Mouse (Mus musculus): ENCODE data around the gene Cspg4. TPM values are rescaled to one million over a fixed set of nuclear protein-coding genes. Genes with fewer than 3 reads are reported as not detected.

Gene Cspg4
- total and polyA plus RNA-seq, 2 experiments from 2014 or later, result 7.6 to 42.1 TPM

DNA sequence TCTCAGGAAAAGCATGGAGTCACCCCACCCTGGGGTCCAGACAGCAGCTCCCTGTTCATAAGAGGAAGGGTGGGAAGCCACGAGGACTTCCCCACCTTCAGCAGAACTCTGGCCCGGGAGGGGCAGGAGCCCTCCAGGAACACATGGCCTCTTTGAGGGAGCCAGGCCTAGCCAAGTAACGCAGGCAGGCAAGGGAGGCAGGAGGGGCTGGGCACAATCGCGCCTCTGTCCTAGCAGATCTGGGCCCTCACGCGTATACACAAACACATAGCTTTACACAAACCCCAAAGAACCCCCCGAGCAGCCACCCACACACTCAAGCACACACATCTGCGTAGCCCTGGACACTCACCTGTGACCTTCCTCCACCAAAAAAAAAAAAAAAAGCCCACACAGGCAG, 16.0 kb downstream of the Cspg4 start:
- H3K9me3 ChIP-seq (ENCODE audit: low read length), result no peaks in the 10 kb centered on the region
- DNase-seq (ENCODE audit: low spot score) (peak; percentile 53), ATAC-seq (peak; percentile 66; the same call in 1 of the 2 replicates)
- H3K27ac ChIP-seq, result peak overlapping the region; percentile 48; the same call in 1 of the 2 replicates
- H3K4me2 ChIP-seq (ENCODE audit: low read depth, low read length), result no peak overlapping the region
- H3K4me1 ChIP-seq (ENCODE audit: insufficient read depth, low read length), result no peaks in the 10 kb centered on the region
- TF ChIP-seq CTCF (IDR thresholded peaks at IDR 0.05; ENCODE audit: low read depth), result no peak
- 55% methylated on average over 9 of the region's 9 CpGs for WGBS
- no peak overlapping the region for H3K9ac ChIP-seq (replicated peaks; ENCODE audit: low read length)
- H3K36me3 ChIP-seq (ENCODE audit: insufficient read depth, low read length), result no peaks in the 10 kb centered on the region
- no peak overlapping the region for H3K4me3 ChIP-seq (ENCODE audit: low read length)
- no peaks in the 10 kb centered on the region for H3K27me3 ChIP-seq (ENCODE audit: insufficient read depth, low read length)

DNA sequence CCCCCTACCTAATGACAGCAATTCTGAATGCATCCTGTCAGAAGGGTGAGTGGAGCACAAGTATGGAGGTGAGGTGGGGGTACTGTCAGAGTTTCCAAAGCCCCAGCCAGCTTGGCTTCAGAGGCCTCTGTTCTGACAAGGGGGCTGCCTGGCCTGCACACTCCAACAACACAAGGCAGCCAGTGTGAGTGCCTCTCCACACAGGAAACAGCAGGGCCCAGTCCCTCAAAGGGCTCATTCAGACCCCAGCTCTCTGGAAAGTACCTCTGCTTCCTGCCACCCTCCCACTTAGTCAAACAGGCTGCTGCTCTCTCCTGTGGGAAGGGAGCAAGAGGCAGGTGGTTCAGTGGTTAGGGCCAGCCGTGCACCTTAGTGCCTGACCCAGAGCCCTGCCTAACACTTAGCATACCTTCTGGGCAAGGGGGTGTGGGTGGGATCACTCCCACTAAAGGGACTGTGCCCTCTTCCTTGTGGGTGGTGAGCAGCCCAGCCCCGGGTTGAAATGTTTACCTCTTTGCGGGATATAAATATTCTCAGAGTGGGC, 16.8 kb downstream of the Cspg4 start:
- H3K4me3 ChIP-seq (ENCODE audit: low read length), result no peak overlapping the region
- H3K36me3 ChIP-seq (ENCODE audit: insufficient read depth, low read length), result no peaks in the 10 kb centered on the region
- H3K9ac ChIP-seq (replicated peaks; ENCODE audit: low read length), result no peak overlapping the region
- H3K27me3 ChIP-seq (ENCODE audit: insufficient read depth, low read length), result no peaks in the 10 kb centered on the region
- ATAC-seq, result peak; percentile 62; the same call in 1 of the 2 replicates
- no peaks in the 10 kb centered on the region for H3K4me1 ChIP-seq (ENCODE audit: insufficient read depth, low read length)
- TF ChIP-seq CTCF (IDR thresholded peaks at IDR 0.05; ENCODE audit: low read depth), result no peak
- DNase-seq (ENCODE audit: low spot score), result peak; percentile 23
- H3K27ac ChIP-seq, result peak overlapping the region; percentile 29
- WGBS, result 75% methylated on average over 3 of the region's 3 CpGs
- no peak overlapping the region for H3K4me2 ChIP-seq (ENCODE audit: low read depth, low read length)
- H3K9me3 ChIP-seq (ENCODE audit: low read length), result no peaks in the 10 kb centered on the region

DNA sequence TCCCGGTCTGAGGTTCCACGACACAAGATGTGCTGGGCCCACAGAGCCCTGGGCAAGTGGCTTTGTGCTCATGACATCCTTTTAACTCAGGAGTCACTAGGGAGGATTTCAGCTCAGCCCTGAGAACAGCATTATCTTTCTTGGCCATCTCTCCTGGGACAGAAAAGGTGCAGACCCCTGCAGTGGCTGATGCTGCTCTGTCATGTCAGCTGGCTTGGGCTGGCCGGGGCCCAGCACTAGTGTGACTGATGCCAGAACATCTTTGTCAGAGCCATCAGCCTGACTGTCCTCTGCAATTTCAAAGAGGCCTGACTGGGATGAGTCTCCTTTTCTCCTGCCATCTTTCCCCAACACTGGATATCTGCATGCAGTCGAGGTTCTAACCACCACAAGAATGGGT, 17.4 kb downstream of the Cspg4 start:
- H3K36me3 ChIP-seq (ENCODE audit: insufficient read depth, low read length), result no peaks in the 10 kb centered on the region
- H3K9ac ChIP-seq (replicated peaks; ENCODE audit: low read length), result no peak overlapping the region
- no peaks in the 10 kb centered on the region for H3K4me1 ChIP-seq (ENCODE audit: insufficient read depth, low read length)
- no peak for TF ChIP-seq CTCF (IDR thresholded peaks at IDR 0.05; ENCODE audit: low read depth)
- H3K27me3 ChIP-seq (ENCODE audit: insufficient read depth, low read length), result no peaks in the 10 kb centered on the region
- ATAC-seq, result no peak
- H3K9me3 ChIP-seq (ENCODE audit: low read length), result no peaks in the 10 kb centered on the region
- H3K4me2 ChIP-seq (ENCODE audit: low read depth, low read length), result no peak overlapping the region
- H3K27ac ChIP-seq, result peak overlapping the region; percentile 29
- no peak for DNase-seq (ENCODE audit: low spot score)
- WGBS, result 47% methylated on average over 4 of the region's 4 CpGs
- no peak overlapping the region for H3K4me3 ChIP-seq (ENCODE audit: low read length)

DNA sequence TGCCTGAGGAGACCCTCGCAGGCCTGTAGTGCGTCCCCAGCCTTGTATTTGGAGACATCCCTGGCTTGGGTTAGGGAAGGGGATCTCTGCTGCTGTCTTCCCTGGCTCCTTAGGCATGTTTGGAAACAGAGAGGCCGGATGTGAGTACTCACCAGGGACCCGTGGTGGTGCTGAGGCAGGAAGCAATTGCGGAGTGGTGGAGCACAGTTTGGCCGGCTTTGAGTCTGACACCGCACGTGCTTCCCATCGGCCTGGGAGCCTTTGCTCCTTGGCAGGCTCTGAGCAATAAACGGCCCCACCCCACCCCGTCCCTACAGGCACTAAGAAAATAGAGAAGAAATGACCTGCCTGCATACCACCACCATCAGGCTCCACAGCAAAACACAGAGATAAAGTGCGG, 18.0 kb downstream of the Cspg4 start:
- ATAC-seq, result no peak
- WGBS, result 74% methylated on average over 12 of the region's 12 CpGs
- H3K36me3 ChIP-seq (ENCODE audit: insufficient read depth, low read length), result no peaks in the 10 kb centered on the region
- TF ChIP-seq CTCF (IDR thresholded peaks at IDR 0.05; ENCODE audit: low read depth), result no peak
- H3K4me3 ChIP-seq (ENCODE audit: low read length), result no peak overlapping the region
- H3K4me2 ChIP-seq (ENCODE audit: low read depth, low read length), result no peak overlapping the region
- H3K9ac ChIP-seq (replicated peaks; ENCODE audit: low read length), result no peak overlapping the region
- H3K27ac ChIP-seq, result no peak overlapping the region
- no peaks in the 10 kb centered on the region for H3K4me1 ChIP-seq (ENCODE audit: insufficient read depth, low read length)
- no peaks in the 10 kb centered on the region for H3K9me3 ChIP-seq (ENCODE audit: low read length)
- H3K27me3 ChIP-seq (ENCODE audit: insufficient read depth, low read length), result no peaks in the 10 kb centered on the region
- no peak for DNase-seq (ENCODE audit: low spot score)

DNA sequence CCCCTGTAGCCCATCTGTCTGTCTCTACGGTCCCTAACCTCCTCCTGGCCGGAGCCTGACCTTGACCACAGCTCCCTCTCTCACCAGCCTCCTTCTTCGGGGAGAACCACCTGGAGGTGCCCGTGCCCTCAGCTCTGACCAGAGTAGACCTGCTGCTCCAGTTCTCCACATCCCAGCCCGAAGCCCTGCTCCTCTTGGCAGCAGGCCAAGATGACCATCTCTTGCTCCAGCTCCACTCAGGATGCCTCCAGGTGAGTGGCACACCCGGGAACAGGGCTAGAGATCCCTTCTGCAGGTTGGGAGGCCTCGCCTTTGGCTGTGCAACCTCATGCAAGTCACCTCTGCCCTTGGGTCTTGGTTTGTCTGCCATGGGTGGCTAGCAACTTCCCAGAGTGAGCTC, 18.6 kb downstream of the Cspg4 start:
- H3K27ac ChIP-seq, result no peak overlapping the region
- TF ChIP-seq CTCF (IDR thresholded peaks at IDR 0.05; ENCODE audit: low read depth), result no peak
- ATAC-seq (no peak), DNase-seq (ENCODE audit: low spot score) (no peak)
- no peaks in the 10 kb centered on the region for H3K36me3 ChIP-seq (ENCODE audit: insufficient read depth, low read length)
- H3K4me2 ChIP-seq (ENCODE audit: low read depth, low read length), result no peak overlapping the region
- no peaks in the 10 kb centered on the region for H3K9me3 ChIP-seq (ENCODE audit: low read length)
- 82% methylated on average over 7 of the region's 7 CpGs for WGBS
- H3K4me3 ChIP-seq (ENCODE audit: low read length), result no peak overlapping the region
- H3K4me1 ChIP-seq (ENCODE audit: insufficient read depth, low read length), result no peaks in the 10 kb centered on the region
- H3K9ac ChIP-seq (replicated peaks; ENCODE audit: low read length), result no peak overlapping the region
- no peaks in the 10 kb centered on the region for H3K27me3 ChIP-seq (ENCODE audit: insufficient read depth, low read length)

DNA sequence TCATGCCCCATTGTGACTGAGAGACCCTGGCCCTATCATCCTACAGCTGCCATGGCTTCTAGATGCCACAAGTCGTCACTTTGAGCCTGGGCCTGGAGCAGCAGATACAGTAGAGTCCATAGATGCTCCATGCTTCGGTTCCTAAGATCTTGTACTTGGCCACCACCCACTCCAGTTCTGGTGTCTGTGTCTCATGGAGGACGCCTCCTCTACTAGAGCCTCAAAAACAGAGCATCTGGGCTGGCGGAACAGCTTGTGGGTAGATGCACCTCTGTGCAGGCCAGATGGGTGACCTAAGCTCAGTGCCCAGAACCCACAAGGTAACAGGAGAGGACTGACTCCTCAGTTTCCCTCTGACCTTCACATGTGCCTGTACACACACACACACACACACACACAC, 19.5 kb downstream of the Cspg4 start:
- no peaks in the 10 kb centered on the region for H3K9me3 ChIP-seq (ENCODE audit: low read length)
- H3K4me1 ChIP-seq (ENCODE audit: insufficient read depth, low read length), result no peaks in the 10 kb centered on the region
- H3K9ac ChIP-seq (replicated peaks; ENCODE audit: low read length), result no peak overlapping the region
- 88% methylated on average over 4 of the region's 4 CpGs for WGBS
- no peaks in the 10 kb centered on the region for H3K27me3 ChIP-seq (ENCODE audit: insufficient read depth, low read length)
- H3K36me3 ChIP-seq (ENCODE audit: insufficient read depth, low read length), result no peaks in the 10 kb centered on the region
- no peak for ATAC-seq
- H3K27ac ChIP-seq, result no peak overlapping the region
- no peak for TF ChIP-seq CTCF (IDR thresholded peaks at IDR 0.05; ENCODE audit: low read depth)
- DNase-seq (ENCODE audit: low spot score), result no peak
- H3K4me3 ChIP-seq (ENCODE audit: low read length), result no peak overlapping the region
- H3K4me2 ChIP-seq (ENCODE audit: low read depth, low read length), result no peak overlapping the region

DNA sequence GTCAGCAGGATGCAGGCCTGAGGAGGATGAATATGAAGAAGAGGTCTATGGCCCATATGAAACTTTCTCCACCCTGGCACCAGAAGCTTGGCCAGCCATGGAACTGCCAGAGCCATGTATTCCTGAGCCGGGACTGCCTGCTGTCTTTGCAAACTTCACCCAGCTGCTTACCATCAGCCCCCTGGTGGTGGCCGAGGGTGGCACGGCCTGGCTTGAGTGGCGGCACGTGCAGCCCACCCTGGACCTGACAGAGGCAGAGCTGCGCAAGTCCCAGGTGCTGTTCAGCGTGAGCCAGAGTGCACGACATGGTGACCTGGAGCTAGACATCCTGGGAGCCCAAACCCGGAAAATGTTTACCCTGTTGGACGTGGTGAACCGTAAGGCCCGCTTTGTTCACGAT, 21.3 kb downstream of the Cspg4 start:
- WGBS, result 62% methylated on average over 13 of the region's 13 CpGs
- Histone ChIP-seq H3K4me3 (ENCODE audit: low read length) (no peak overlapping the region), H3K27ac (no peak overlapping the region), H3K9ac (replicated peaks; ENCODE audit: low read length) (no peak overlapping the region), H3K9me3 (ENCODE audit: low read length) (no peaks in the 10 kb centered on the region), H3K36me3 (ENCODE audit: insufficient read depth, low read length) (no peaks in the 10 kb centered on the region), H3K4me1 (ENCODE audit: insufficient read depth, low read length) (no peaks in the 10 kb centered on the region), H3K4me2 (ENCODE audit: low read depth, low read length) (no peak overlapping the region), H3K27me3 (ENCODE audit: insufficient read depth, low read length) (no peaks in the 10 kb centered on the region)
- TF ChIP-seq CTCF (IDR thresholded peaks at IDR 0.05; ENCODE audit: low read depth), result peak; percentile 76
- ATAC-seq (no peak), DNase-seq (ENCODE audit: low spot score) (peak; percentile 50)
